Mouse (Mus musculus) spleen, postnatal 14 days (tissue): ENCODE data around the gene Srp72.
"Not testable (repeated sequence)": the region's sequence is repeated elsewhere in the genome, so short reads cannot be mapped to it uniquely, and the experiment has no call there.

Experiments used
- DNase-seq, 2 experiments: peaks; one replicate each; pipeline ENCODE4 v3.0.0; 2021 to 2022; ENCODE audit warnings: low spot score in 2 of 2

The Srp72 gene

GRCm38 (mm10) chr5:76964651-76965050, 9.8 kb upstream of the Srp72 start:
- no peak for DNase-seq

GRCm38 (mm10) chr5:76969250-76969649, 5.2 kb upstream of the Srp72 start:
- no peak for DNase-seq

DNA sequence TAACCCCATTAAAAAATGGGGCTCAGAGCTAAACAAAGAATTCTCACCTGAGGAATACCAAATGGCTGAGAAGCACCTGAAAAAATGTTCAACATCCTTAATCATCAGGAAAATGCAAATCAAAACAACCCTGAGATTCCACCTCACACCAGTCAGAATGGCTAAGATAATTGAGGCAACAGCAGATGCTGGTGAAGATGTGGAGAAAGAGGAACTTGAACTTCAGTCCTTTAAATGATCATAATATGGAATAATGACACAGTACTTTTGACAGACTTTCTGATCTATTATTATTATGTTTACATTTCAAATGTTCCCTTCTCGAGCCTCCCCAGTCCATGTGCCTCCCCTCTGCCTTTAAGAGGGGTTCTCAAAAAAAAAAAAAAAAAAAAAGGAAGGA, 3.4 kb upstream of the Srp72 start:
- DNase-seq: not testable (repeated sequence)

DNA sequence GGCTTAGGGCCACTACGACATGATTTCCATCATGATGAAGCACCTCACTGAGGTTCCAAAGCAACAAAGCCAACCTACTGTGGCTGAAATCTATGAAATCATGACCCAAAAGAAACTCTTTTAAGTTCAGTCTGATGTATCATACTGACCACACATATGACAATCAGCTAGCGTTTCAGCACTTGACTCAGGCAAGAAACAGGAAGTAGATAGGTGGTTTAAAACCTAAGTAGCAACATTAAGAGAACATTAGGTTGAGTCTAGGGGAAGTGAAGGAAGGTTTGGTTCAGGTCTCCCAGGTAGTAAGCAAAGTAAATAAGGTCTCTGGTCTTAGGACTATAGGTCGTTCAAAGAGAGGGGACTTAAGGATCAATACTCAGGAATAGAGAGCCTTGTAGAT, 995 bp upstream of the Srp72 start:
- DNase-seq: no peak

GRCm38 (mm10) chr5:76974207-76974553, 303 bp upstream of the Srp72 start:
- no peak for DNase-seq

GRCm38 (mm10) chr5:76975736-76976135, 1.3 kb downstream of the Srp72 start:
- no peak for DNase-seq

DNA sequence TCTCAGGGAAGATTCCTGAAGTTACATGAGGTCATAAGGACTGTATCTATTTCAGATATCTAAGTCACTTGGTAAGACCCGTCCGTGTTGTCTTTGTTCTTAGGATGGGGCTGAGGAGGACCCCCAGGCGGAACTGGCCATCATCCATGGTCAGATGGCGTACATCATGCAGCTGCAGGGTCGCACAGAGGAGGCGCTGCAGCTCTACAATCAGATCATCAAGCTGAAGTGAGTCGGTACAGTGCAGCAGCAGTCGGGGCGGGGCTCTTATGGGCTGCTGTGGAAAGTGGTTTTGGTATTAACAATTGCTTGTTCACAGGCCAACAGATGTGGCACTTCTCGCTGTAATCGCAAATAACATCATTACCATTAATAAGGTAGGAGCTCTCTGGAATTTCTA, 9.5 kb downstream of the Srp72 start:
- DNase-seq: no peak

GRCm38 (mm10) chr5:76990789-76991188, 16.3 kb downstream of the Srp72 start:
- no peak for DNase-seq

GRCm38 (mm10) chr5:76993174-76993814, 18.8 kb downstream of the Srp72 start:
- no peak for DNase-seq

DNA sequence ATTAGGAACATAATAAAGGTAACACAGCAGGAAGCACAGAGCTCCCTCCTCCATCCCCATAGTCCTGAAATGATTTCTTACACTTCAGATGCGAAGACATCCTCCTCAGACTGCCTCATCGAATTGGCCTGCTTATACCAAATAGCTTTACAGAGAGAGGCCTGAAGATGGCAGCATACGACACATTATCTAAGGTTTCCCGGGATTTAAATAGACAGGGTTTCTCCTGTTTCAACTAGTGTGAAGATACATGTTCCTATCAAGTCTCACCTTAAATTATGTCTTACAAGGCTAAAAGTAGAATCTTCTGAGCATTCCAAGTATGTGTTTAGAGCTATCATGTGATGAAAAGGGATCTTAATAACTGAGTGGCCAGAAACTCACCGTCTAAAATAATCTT, 23.9 kb downstream of the Srp72 start:
- no peak for DNase-seq

- DNase-seq: no peak
Measured at GRCm38 (mm10) chr5:77001192-77001591, 26.7 kb downstream of the Srp72 start.

DNA sequence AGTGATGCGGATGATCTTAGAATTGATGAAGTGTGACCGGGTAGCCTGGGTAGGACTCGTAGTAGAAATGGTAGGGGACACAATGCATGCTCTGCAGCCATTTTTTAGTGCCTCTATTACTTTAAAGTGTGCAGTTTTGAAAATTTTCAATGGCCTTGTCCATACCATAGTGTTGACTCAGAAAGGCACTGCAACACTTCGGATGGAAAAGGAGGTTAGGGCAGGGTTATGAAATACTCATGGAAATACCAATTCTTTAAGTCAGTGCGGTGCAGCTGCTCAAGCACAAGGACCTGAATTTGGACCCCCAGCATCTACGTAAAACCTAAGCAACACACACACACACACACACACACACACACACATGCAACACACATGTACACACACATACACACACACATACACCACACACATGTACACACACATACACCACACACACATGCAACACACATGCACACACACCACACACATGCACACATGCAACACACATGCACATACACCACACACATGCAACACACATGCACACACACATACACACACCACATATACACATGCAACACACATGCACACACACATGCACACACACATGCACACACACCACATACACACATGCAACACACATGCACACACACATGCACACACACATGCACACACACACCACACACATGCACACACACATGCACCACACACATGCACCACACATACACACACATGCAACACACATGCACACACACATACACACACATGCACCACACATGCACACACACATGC, 29.8 kb downstream of the Srp72 start, which contains the start of gene Arl9:
TSS of gene Arl9 (plus strand) at position 5 of the 771 bp plus-strand sequence.
- no peak for DNase-seq

DNA sequence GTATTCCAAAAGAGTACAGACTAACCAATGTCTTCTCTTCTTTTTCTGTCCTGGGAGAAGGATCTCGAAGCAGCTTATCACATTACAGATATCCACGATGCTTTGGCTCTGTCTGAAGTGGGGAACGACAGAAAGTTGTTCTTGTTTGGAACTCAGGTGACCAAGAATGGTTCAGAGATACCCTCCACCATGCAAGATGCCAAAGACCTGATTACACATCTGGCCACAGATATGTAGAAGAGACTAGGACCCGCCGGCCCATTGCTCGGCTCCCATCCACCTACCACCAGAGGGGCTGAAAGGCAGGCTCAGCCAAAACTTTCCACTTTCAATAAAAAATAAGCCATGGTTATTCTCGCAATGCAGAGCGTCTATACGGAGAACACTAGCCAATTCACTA, 35.9 kb downstream of the Srp72 start:
- DNase-seq: no peak

DNA sequence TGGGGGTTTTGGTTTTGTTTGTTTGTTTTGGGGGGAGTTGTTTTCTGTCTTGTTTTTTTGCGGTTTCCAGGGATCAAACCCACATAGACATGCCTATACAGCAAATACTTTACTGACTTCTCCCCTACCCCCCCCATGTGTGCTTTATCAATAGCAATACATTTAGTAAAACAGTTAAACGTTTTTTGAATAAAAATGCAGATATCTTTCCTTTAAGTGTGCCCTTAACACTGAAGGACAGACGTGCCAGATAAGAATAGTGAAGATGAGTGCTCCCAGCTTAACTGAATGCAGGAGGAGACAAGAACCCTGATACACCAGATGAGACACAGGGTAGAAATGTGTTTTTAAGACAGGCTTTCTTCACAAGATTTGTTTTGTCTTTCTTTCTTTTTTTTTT, 36.6 kb downstream of the Srp72 start:
- no peak for DNase-seq

- no peak for DNase-seq
Measured at GRCm38 (mm10) chr5:77013171-77013570, 38.7 kb downstream of the Srp72 start.

DNA sequence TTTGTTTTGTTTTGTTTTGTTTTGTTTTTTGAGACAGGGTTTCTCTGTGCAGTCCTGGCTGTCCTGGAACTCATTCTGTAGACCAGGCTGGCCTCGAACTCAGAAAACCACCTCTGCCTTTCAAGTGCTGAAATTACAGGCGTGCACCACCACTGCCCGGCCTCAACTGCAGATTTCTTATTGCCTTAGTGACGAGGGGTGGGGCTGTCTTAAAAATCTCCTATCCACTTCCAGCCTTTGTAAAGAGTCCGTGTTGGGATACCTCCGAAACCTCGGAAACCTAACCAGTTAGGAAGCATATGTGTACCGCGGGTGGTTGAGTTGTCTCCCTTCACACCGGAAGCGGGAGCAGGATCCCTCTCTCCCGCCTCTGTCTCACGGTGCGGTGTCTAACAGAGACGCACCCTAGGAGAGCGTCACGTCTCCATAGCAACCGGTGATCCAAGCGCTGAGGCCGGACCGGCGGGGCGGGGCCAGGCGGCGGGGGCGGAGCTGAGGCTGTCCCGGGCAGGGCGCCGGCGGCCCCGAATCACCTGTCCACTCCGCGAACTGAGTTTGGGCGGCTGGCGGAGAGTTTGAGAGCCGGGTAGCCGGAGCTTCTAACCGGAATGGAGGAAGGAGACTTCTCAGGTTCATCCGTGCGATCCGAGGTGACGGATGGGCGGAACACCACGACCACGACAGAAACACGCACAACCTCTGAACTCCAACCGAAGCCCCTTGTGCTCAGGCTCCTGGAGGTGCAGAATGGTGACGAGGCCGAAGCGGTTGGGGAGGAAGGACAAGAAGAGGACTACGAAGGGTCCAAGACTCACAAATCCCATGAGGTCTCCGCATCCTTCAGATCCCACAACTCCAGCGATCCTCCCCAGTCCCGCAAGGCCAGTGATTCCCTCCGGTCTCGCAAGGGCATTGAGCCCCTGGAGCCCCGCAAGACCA, 41.3 kb downstream of the Srp72 start, which contains the start of gene Thegl:
TSS of gene Thegl (plus strand) at position 480 of the 939 bp plus-strand sequence.
- DNase-seq: peak; percentile 69 to 82

GRCm38 (mm10) chr5:77028034-77028433, 53.6 kb downstream of the Srp72 start:
- DNase-seq: no peak

- DNase-seq: peak in 1 of 2 experiments; percentile 24
Measured at GRCm38 (mm10) chr5:77029735-77030134, 55.3 kb downstream of the Srp72 start.

- not testable (repeated sequence) for DNase-seq
Measured at GRCm38 (mm10) chr5:77035101-77035500, 60.6 kb downstream of the Srp72 start.

GRCm38 (mm10) chr5:77038451-77038850, 64.0 kb downstream of the Srp72 start:
- DNase-seq: no peak

- DNase-seq: no peak
Measured at GRCm38 (mm10) chr5:77039391-77039790, 64.9 kb downstream of the Srp72 start.

- no peak for DNase-seq
Measured at GRCm38 (mm10) chr5:77044362-77044761, 69.9 kb downstream of the Srp72 start.
